Mouse (Mus musculus) urinary bladder, postnatal 25 days (tissue): ENCODE data around the gene Mthfr.
"Not testable (repeated sequence)": the region's sequence is repeated elsewhere in the genome, so short reads cannot be mapped to it uniquely, and the experiment has no call there.

Experiments
- DNase-seq: peaks from one replicate; pipeline ENCODE4 v3.0.0; 2022; ENCODE audit warnings: low spot score

Mthfr gene

GRCm38 (mm10) chr4:148040029-148040830, 1.4 kb downstream of the Mthfr start:
- no peak for DNase-seq

GRCm38 (mm10) chr4:148040933-148041610, 2.2 kb downstream of the Mthfr start:
- peak; percentile 50 for DNase-seq

GRCm38 (mm10) chr4:148041611-148042191, 2.8 kb downstream of the Mthfr start:
- DNase-seq = peak; percentile 8

GRCm38 (mm10) chr4:148043327-148043726, 4.5 kb downstream of the Mthfr start:
- not testable (repeated sequence) for DNase-seq

- DNase-seq = no peak
These were observed 5.2 kb downstream of the Mthfr start for GRCm38 (mm10) chr4:148044113-148044512.

GRCm38 (mm10) chr4:148046450-148047031, 7.7 kb downstream of the Mthfr start:
- no peak for DNase-seq

- DNase-seq = not testable (repeated sequence)
These were observed 11.6 kb downstream of the Mthfr start for GRCm38 (mm10) chr4:148050396-148050914.

- DNase-seq = no peak
These were observed 12.3 kb downstream of the Mthfr start for GRCm38 (mm10) chr4:148051046-148051776.

- no peak for DNase-seq
These were observed 13.0 kb downstream of the Mthfr start for GRCm38 (mm10) chr4:148051886-148052285.

- DNase-seq = no peak
These were observed 14.1 kb downstream of the Mthfr start for GRCm38 (mm10) chr4:148052976-148053375.

- no peak for DNase-seq
These were observed 14.6 kb downstream of the Mthfr start for GRCm38 (mm10) chr4:148053417-148053920.

GRCm38 (mm10) chr4:148054961-148055695, 16.3 kb downstream of the Mthfr start:
- DNase-seq = no peak

GRCm38 (mm10) chr4:148056246-148056645, 17.4 kb downstream of the Mthfr start:
- DNase-seq = no peak

GRCm38 (mm10) chr4:148056801-148057200, 17.9 kb downstream of the Mthfr start:
- DNase-seq = no peak

GRCm38 (mm10) chr4:148057661-148058209, 18.9 kb downstream of the Mthfr start:
- no peak for DNase-seq

GRCm38 (mm10) chr4:148058218-148058819, 19.4 kb downstream of the Mthfr start:
- DNase-seq = no peak

- DNase-seq = no peak
These were observed 20.1 kb downstream of the Mthfr start for GRCm38 (mm10) chr4:148058993-148059392.

GRCm38 (mm10) chr4:148060120-148061085, 21.5 kb downstream of the Mthfr start:
- DNase-seq = peak; percentile 21

GRCm38 (mm10) chr4:148061086-148061480, 22.2 kb downstream of the Mthfr start:
- DNase-seq = no peak
